Mouse (Mus musculus) layer of hippocampus, postnatal 14 days (tissue): ENCODE measurements around the gene Prm1. TPM values are rescaled to one million over a fixed set of nuclear protein-coding genes. Genes with fewer than 3 reads are reported as not detected.
A peak's percentile ranks its signal among the peaks of the same experiment; 100 is the strongest.
"Not testable (repeated sequence)": the region's sequence is repeated elsewhere in the genome, so short reads cannot be mapped to it uniquely, and the experiment has no call there.

Experiments used
- DNase-seq, 2 experiments: peaks; one replicate each; pipeline ENCODE4 v3.0.0; 2021 to 2022; ENCODE audit warnings: low spot score in 2 of 2, mixed read lengths in 1 of 2
- long read RNA-seq, 2 experiments: library from polyadenylated mRNA; stranded (forward); transcript quantifications; one replicate each; pipeline ENCODE4 v2.0.0; 2021
- total RNA-seq, 2 experiments: library from RNA; stranded (reverse); gene quantifications; 2 replicates each; pipeline ENCODE4 v1.2.3; 2021

The Prm1 gene
- total RNA-seq = not detected
- long read RNA-seq, experiment 1 = 0 reads
- long read RNA-seq, experiment 2 = 0 reads

GRCm38 (mm10) chr16:10805789-10806527, at the start of gene Prm1:
Gene Prm1, minus strand, starts transcription at chr16:10805839.
- DNase-seq = no peak

GRCm38 (mm10) chr16:10852216-10852615, 46.6 kb upstream of the Prm1 start:
- not testable (repeated sequence) for DNase-seq

- DNase-seq = no peak
Measured at GRCm38 (mm10) chr16:10850905-10851304, 45.3 kb upstream of the Prm1 start.

- peak; percentile 51 to 69 for DNase-seq
Measured at GRCm38 (mm10) chr16:10849965-10850861, 44.6 kb upstream of the Prm1 start.

GRCm38 (mm10) chr16:10846503-10846902, 40.9 kb upstream of the Prm1 start:
- peak; percentile 37 to 68 for DNase-seq

- no peak for DNase-seq
Measured at GRCm38 (mm10) chr16:10845952-10846351, 40.3 kb upstream of the Prm1 start.

GRCm38 (mm10) chr16:10844319-10844670, 38.7 kb upstream of the Prm1 start:
- no peak for DNase-seq

GRCm38 (mm10) chr16:10843486-10844318, 38.1 kb upstream of the Prm1 start:
- DNase-seq = peak in 1 of 2 experiments; percentile 24

- DNase-seq = no peak
Measured at GRCm38 (mm10) chr16:10842282-10842855, 36.7 kb upstream of the Prm1 start.

GRCm38 (mm10) chr16:10840018-10840417, 34.4 kb upstream of the Prm1 start:
- no peak for DNase-seq

GRCm38 (mm10) chr16:10838487-10839245, 33.0 kb upstream of the Prm1 start:
- no peak for DNase-seq

- DNase-seq = no peak
Measured at GRCm38 (mm10) chr16:10837903-10838302, 32.3 kb upstream of the Prm1 start.

GRCm38 (mm10) chr16:10837250-10837649, 31.6 kb upstream of the Prm1 start:
- no peak for DNase-seq

GRCm38 (mm10) chr16:10836388-10836787, 30.7 kb upstream of the Prm1 start:
- no peak for DNase-seq

- DNase-seq = peak; percentile 70 to 82
Measured at GRCm38 (mm10) chr16:10834911-10835587, 29.4 kb upstream of the Prm1 start, which contains the start of gene Rmi2. Gene Rmi2, plus strand, starts transcription at chr16:10835059.

- no peak for DNase-seq
Measured at GRCm38 (mm10) chr16:10834542-10834910, 28.9 kb upstream of the Prm1 start.

- DNase-seq = no peak
Measured at GRCm38 (mm10) chr16:10828461-10828805, 22.8 kb upstream of the Prm1 start.

- DNase-seq = no peak
Measured at GRCm38 (mm10) chr16:10827766-10828460, 22.3 kb upstream of the Prm1 start.

- no peak for DNase-seq
Measured at GRCm38 (mm10) chr16:10827269-10827668, 21.6 kb upstream of the Prm1 start.
